Mouse (Mus musculus) MEL (cell line): ENCODE measurements around the gene Rbp7. TPM values are rescaled to one million over a fixed set of nuclear protein-coding genes. Genes with fewer than 3 reads are reported as not detected.

ENCODE experiments used
- DNase-seq: peaks from one replicate; pipeline ENCODE4 v3.0.0; 2011; ENCODE audit warnings: low read depth, low spot score
- H3K27ac ChIP-seq: 2 replicates; pipeline ENCODE4 v1.5.1; 2012; ENCODE audit warnings: low read depth, mild to moderate bottlenecking, control low read depth, low read length, moderate library complexity; ENCODE audit not compliant: control insufficient read depth
- H3K27me3 ChIP-seq, 2 experiments: fragments of 150-350 bp in 1 of 2; sonication (generic) in 1 of 2; 2 replicates each; pipeline ENCODE4 v1.6.1; 2012; ENCODE audit warnings: low read length in 2 of 2, mild to moderate bottlenecking in 2 of 2, improper control_type of control experiment in 1 of 2, moderate library complexity in 1 of 2; ENCODE audit not compliant: insufficient read depth in 2 of 2, control insufficient read depth in 1 of 2
- H3K36me3 ChIP-seq, 2 experiments: 2 replicates each; pipeline ENCODE4 v1.6.1; 2012 to 2014; ENCODE audit warnings: low read length in 2 of 2, improper control_type of control experiment in 1 of 2, inconsistent platforms in 1 of 2, mild to moderate bottlenecking in 1 of 2; ENCODE audit not compliant: insufficient read depth in 2 of 2, control insufficient read depth in 1 of 2
- H3K4me1 ChIP-seq, 2 experiments: fragments of 150-350 bp in 1 of 2; sonication (generic) in 1 of 2; 2 replicates each; pipeline ENCODE4 v1.6.1; 2012; ENCODE audit warnings: low read length in 2 of 2, improper control_type of control experiment in 1 of 2, mild to moderate bottlenecking in 1 of 2; ENCODE audit not compliant: insufficient read depth in 2 of 2, control insufficient read depth in 1 of 2
- H3K4me3 ChIP-seq, 2 experiments: fragments of 150-350 bp in 1 of 2; sonication (generic) in 1 of 2; 2 replicates each; pipeline ENCODE4 v1.5.1; 2012; ENCODE audit warnings: low read depth in 2 of 2, low read length in 2 of 2, mild to moderate bottlenecking in 2 of 2, moderate library complexity in 2 of 2, control low read depth in 1 of 2, improper control_type of control experiment in 1 of 2; ENCODE audit not compliant: control insufficient read depth in 1 of 2, insufficient read depth in 1 of 2
- H3K79me2 ChIP-seq: 2 replicates; pipeline ENCODE4 v1.6.1; 2012; ENCODE audit warnings: mild to moderate bottlenecking, low read length, moderate library complexity; ENCODE audit not compliant: control insufficient read depth, poor library complexity, insufficient read depth
- H3K9ac ChIP-seq: 2 replicates; pipeline ENCODE4 v1.6.1; 2012; ENCODE audit warnings: low read depth, mild to moderate bottlenecking, control low read depth, low read length, moderate library complexity; ENCODE audit not compliant: control insufficient read depth, poor library complexity, severe bottlenecking
- H3K9me3 ChIP-seq: fragments of 150-350 bp; sonication (generic); replicated peaks from 2 replicates; pipeline ENCODE4 v1.6.1; 2012; ENCODE audit warnings: mild to moderate bottlenecking, low read length, improper control_type of control experiment, moderate library complexity; ENCODE audit not compliant: insufficient read depth
- BHLHE40 ChIP-seq: IDR thresholded peaks from 2 replicates; pipeline ENCODE4 v1.6.1; 2012; ENCODE audit warnings: low read depth, mild to moderate bottlenecking, inconsistent platforms, low read length, improper control_type of control experiment, borderline replicate concordance
- CHD1 ChIP-seq: IDR thresholded peaks from 2 replicates; pipeline ENCODE4 v1.6.1; 2012; ENCODE audit warnings: low read depth, mild to moderate bottlenecking, inconsistent platforms, low read length, improper control_type of control experiment
- CTCF ChIP-seq, 3 experiments: IDR thresholded peaks in 2 of 3; conservative IDR thresholded peaks in 1 of 3; 2 replicates each; pipeline ENCODE4 v1.5.1; 2011 to 2012; ENCODE audit warnings: low read length in 3 of 3, low read depth in 2 of 3, mild to moderate bottlenecking in 2 of 3, improper control_type of control experiment in 1 of 3, inconsistent platforms in 1 of 3, mixed read lengths in 1 of 3, moderate library complexity in 1 of 3; ENCODE audit not compliant: control insufficient read depth in 1 of 3, insufficient read depth in 1 of 3, poor library complexity in 1 of 3, severe bottlenecking in 1 of 3
- E2F4 ChIP-seq: IDR thresholded peaks from 2 replicates; pipeline ENCODE4 v1.6.1; 2011; ENCODE audit warnings: low read depth, low read length, improper control_type of control experiment, borderline replicate concordance
- ELF1 ChIP-seq: IDR thresholded peaks from 2 replicates; pipeline ENCODE4 v1.6.1; 2014; ENCODE audit warnings: low read depth, mild to moderate bottlenecking, inconsistent platforms, low read length, improper control_type of control experiment, moderate library complexity
- EP300 ChIP-seq, 2 experiments: IDR thresholded peaks; 2 replicates each; pipeline ENCODE4 v1.6.1; 2011; ENCODE audit warnings: improper control_type of control experiment in 2 of 2, low read length in 2 of 2, low read depth in 1 of 2, mild to moderate bottlenecking in 1 of 2
- ETS1 ChIP-seq: IDR thresholded peaks from 2 replicates; pipeline ENCODE4 v1.6.1; 2012; ENCODE audit warnings: low read depth, mild to moderate bottlenecking, inconsistent platforms, low read length, improper control_type of control experiment, moderate library complexity
- GABPA ChIP-seq: IDR thresholded peaks from 2 replicates; pipeline ENCODE4 v1.6.1; 2012; ENCODE audit warnings: low read depth, mild to moderate bottlenecking, inconsistent platforms, low read length, improper control_type of control experiment, moderate library complexity
- GATA1 ChIP-seq: IDR thresholded peaks from 2 replicates; pipeline ENCODE4 v1.6.1; 2011; ENCODE audit warnings: low read depth, low read length, improper control_type of control experiment
- HCFC1 ChIP-seq: IDR thresholded peaks from 2 replicates; pipeline ENCODE4 v1.6.1; 2012; ENCODE audit warnings: low read depth, mild to moderate bottlenecking, inconsistent platforms, low read length, improper control_type of control experiment, moderate library complexity
- MAFK ChIP-seq: IDR thresholded peaks from 2 replicates; pipeline ENCODE4 v1.6.1; 2011; ENCODE audit warnings: low read depth, mild to moderate bottlenecking, low read length, improper control_type of control experiment, borderline replicate concordance
- MAX ChIP-seq: IDR thresholded peaks from 2 replicates; pipeline ENCODE4 v1.6.1; 2011; ENCODE audit warnings: low read length, improper control_type of control experiment
- MAZ ChIP-seq: IDR thresholded peaks from 2 replicates; pipeline ENCODE4 v1.6.1; 2012; ENCODE audit warnings: low read depth, mild to moderate bottlenecking, inconsistent platforms, low read length, improper control_type of control experiment
- MXI1 ChIP-seq: IDR thresholded peaks from 2 replicates; pipeline ENCODE4 v1.6.1; 2011; ENCODE audit warnings: mild to moderate bottlenecking, low read depth, low read length, improper control_type of control experiment
- MYC ChIP-seq: IDR thresholded peaks from 2 replicates; pipeline ENCODE4 v1.6.1; 2011; ENCODE audit warnings: low read depth, mild to moderate bottlenecking, low read length, improper control_type of control experiment, moderate library complexity
- NELFE ChIP-seq: IDR thresholded peaks from 2 replicates; pipeline ENCODE4 v1.6.1; 2011; ENCODE audit warnings: low read depth, low read length, improper control_type of control experiment
- NRF1 ChIP-seq: IDR thresholded peaks from 2 replicates; pipeline ENCODE4 v1.6.1; 2014; ENCODE audit warnings: low read depth, mild to moderate bottlenecking, inconsistent platforms, low read length, improper control_type of control experiment, moderate library complexity; ENCODE audit not compliant: poor library complexity, insufficient read depth, severe bottlenecking
- POLR2A ChIP-seq, 2 experiments: IDR thresholded peaks; 2 replicates each; pipeline ENCODE4 v1.6.1; 2011 to 2012; ENCODE audit warnings: low read length in 2 of 2, mild to moderate bottlenecking in 2 of 2, control low read depth in 1 of 2, improper control_type of control experiment in 1 of 2, low read depth in 1 of 2, moderate library complexity in 1 of 2; ENCODE audit not compliant: control insufficient read depth in 1 of 2, insufficient read depth in 1 of 2, poor library complexity in 1 of 2
- POLR2AphosphoS5 ChIP-seq: IDR thresholded peaks from 2 replicates; pipeline ENCODE4 v1.6.1; 2012; ENCODE audit warnings: low read depth, borderline replicate concordance, mild to moderate bottlenecking, inconsistent platforms, low read length, moderate library complexity, mixed read lengths
- RAD21 ChIP-seq: IDR thresholded peaks from 2 replicates; pipeline ENCODE4 v1.6.1; 2011; ENCODE audit warnings: mild to moderate bottlenecking, low read depth, low read length, improper control_type of control experiment
- RCOR1 ChIP-seq: IDR thresholded peaks from 2 replicates; pipeline ENCODE4 v1.6.1; 2012; ENCODE audit warnings: low read depth, mild to moderate bottlenecking, inconsistent platforms, low read length, improper control_type of control experiment
- SIN3A ChIP-seq: IDR thresholded peaks from 2 replicates; pipeline ENCODE4 v1.6.1; 2012; ENCODE audit warnings: low read length, improper control_type of control experiment, inconsistent platforms
- SMC3 ChIP-seq: IDR thresholded peaks from 2 replicates; pipeline ENCODE4 v1.6.1; 2011; ENCODE audit warnings: low read depth, low read length, improper control_type of control experiment
- TAL1 ChIP-seq: IDR thresholded peaks from 2 replicates; pipeline ENCODE4 v1.6.1; 2012; ENCODE audit warnings: mild to moderate bottlenecking, inconsistent platforms, low read length, moderate library complexity, mixed read lengths
- TBP ChIP-seq: IDR thresholded peaks from 2 replicates; pipeline ENCODE4 v1.8.0; 2011; ENCODE audit warnings: low read depth, low read length, improper control_type of control experiment
- USF1 ChIP-seq: IDR thresholded peaks from 2 replicates; pipeline ENCODE4 v1.6.1; 2014; ENCODE audit warnings: low read depth, mild to moderate bottlenecking, inconsistent platforms, low read length, improper control_type of control experiment, moderate library complexity
- ZC3H11A ChIP-seq: IDR thresholded peaks from 2 replicates; pipeline ENCODE4 v1.6.1; 2012; ENCODE audit warnings: low read depth, mild to moderate bottlenecking, inconsistent platforms, low read length, improper control_type of control experiment
- ZKSCAN1 ChIP-seq: IDR thresholded peaks from 2 replicates; pipeline ENCODE4 v1.6.1; 2012; ENCODE audit warnings: low read depth, mild to moderate bottlenecking, inconsistent platforms, low read length, improper control_type of control experiment, moderate library complexity
- ZMIZ1 ChIP-seq: IDR thresholded peaks from 2 replicates; pipeline ENCODE4 v1.6.1; 2012; ENCODE audit warnings: low read depth, mild to moderate bottlenecking, inconsistent platforms, low read length, improper control_type of control experiment, moderate library complexity
- polyA plus RNA-seq, 2 experiments: library from polyadenylated mRNA; stranded (reverse) in 1 of 2; unstranded in 1 of 2; fragments of >175 nt in 1 of 2; fragments of >200 nt in 1 of 2; gene quantifications; 2 replicates each; pipeline versions ENCODE4 v1.2.1 to v1.2.4; 2012; ENCODE audit warnings: low replicate concordance in 2 of 2, low read depth in 1 of 2; ENCODE audit not compliant: insufficient read length in 2 of 2, insufficient read depth in 1 of 2, missing spikeins in 1 of 2
- total RNA-seq: library from RNA; depleted of rRNA; stranded (reverse); fragments of 300-350 nt; gene quantifications from 2 replicates; pipeline ENCODE4 v1.2.3, GENCODE M21; 2012

The Rbp7 gene
- total and polyA plus RNA-seq, 3 experiments: not detected

DNA sequence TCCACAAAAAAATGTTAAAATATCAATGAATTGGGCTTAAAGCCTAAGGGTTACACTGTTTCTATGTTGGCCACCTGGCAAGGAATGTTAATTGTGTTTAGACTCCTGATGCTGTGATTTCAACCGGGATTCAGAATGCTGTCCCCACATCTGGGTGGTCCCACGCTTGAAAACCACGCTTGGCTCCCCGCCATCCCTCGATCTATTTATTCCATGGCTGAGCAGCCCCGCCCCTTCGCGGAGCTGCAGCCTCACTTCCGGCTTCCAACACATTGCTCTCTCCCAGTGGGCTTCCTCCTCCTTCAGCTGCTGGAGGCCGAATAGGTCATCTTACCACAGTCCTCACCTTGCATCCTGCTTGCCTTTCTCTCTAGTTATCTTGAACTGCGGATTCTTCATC is 8.9 kb downstream of the Rbp7 start:
- H3K9ac ChIP-seq: peak overlapping the region; percentile 64
- TF ChIP-seq POLR2A (IDR thresholded peaks at IDR 0.05; ENCODE audit: control insufficient read depth in 1 of 2, insufficient read depth in 1 of 2, low read depth in 1 of 2, low read length in 2 of 2, poor library complexity in 1 of 2) (peak in 1 of 2 experiments; percentile 44; a peak in 2 of 4 replicates), ZMIZ1 (no peak), ELF1 (peak; percentile 88), TBP (peak; percentile 68; the same call in 1 of the 2 replicates), ETS1 (0 out of 2 replicates have a peak, but pooled peaks have one; percentile 17)
- H3K27ac ChIP-seq: peak overlapping the region; percentile 68
- no peaks in the 10 kb centered on the region; the same call in 1 of the 2 replicates for H3K79me2 ChIP-seq
- peak overlapping the region; percentile 52 to 67 for H3K4me3 ChIP-seq
- no peaks in the 10 kb centered on the region for H3K27me3 ChIP-seq
- peak; percentile 89 for DNase-seq
- H3K4me1 ChIP-seq: peaks cover 7 to 15% of the 10 kb centered on the region in 2 experiments; a peak in 3 of 4 replicates
- no peaks in the 10 kb centered on the region for H3K9me3 ChIP-seq
- peaks cover 0 to 17% of the 10 kb centered on the region in 2 experiments; a peak in 2 of 4 replicates for H3K36me3 ChIP-seq

DNA sequence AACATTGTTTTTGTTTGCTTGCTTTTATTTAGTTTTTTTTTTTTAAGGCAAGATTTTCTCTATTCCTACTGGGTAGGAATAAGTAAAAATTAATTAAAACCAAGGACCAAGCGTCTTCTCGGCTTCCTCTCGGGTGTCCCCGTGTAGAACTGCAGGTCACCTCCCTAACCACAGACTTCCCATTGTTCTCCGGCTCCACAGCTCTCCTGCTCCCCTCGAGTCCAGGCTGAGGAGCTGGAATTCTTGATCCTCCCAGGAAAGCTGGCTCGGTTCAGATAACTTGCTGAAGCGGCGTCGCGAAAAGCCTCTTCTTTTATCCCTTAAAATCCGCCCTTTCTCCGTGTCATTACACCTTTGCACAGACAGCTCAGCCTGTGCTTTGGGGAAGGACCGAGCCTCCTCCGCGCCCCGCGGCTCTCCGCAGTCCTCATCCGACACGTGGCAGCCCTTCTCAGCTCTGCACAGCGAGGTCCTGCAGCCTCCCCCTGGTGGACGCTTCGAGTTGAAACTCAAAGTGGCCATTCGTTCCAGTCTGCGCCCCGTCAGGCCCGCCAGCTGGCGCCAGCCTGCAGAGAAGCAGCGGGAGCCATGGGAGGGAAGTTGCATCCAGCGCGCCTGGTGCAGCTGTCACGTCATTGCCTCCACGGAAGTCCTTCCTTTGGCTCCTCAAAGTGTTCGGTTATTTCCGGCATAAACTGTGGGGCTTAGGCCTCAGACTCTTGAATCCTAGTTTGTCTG is 9.6 kb downstream of the Rbp7 start:
- H3K27ac ChIP-seq: peak overlapping the region; percentile 68
- TF ChIP-seq MAFK (no peak), GATA1 (no peak), POLR2AphosphoS5 (no peak), BHLHE40 (peak; percentile 38; the same call in 1 of the 2 replicates), MXI1 (peak; percentile 97), ELF1 (peak; percentile 75), E2F4 (peak; percentile 86; the same call in 1 of the 2 replicates), ZKSCAN1 (no peak), SMC3 (peak; percentile 64), RAD21 (peak; percentile 29), EP300 (IDR thresholded peaks at IDR 0.05; ENCODE audit: low read depth in 1 of 2, low read length in 2 of 2) (peak in 1 of 2 experiments; percentile 3; a peak in 2 of 4 replicates), MYC (peak; percentile 96), RCOR1 (peak; percentile 26; the same call in 1 of the 2 replicates), NELFE (peak; percentile 75), GABPA (no peak), TAL1 (no peak), HCFC1 (peak; percentile 69), USF1 (peak; percentile 72), NRF1 (0 out of 2 replicates have a peak, but pooled peaks have one; percentile 6), MAX (peak; percentile 97), POLR2A (IDR thresholded peaks at IDR 0.05; ENCODE audit: control insufficient read depth in 1 of 2, insufficient read depth in 1 of 2, low read depth in 1 of 2, low read length in 2 of 2, poor library complexity in 1 of 2) (peak; percentile 72 to 77), MAZ (peak; percentile 74; the same call in 1 of the 2 replicates), TBP (peak; percentile 60; the same call in 1 of the 2 replicates), SIN3A (peak; percentile 93), CHD1 (0 out of 2 replicates have a peak, but pooled peaks have one; percentile 44), CTCF (IDR thresholded peaks at IDR 0.05 in 2 of 3, conservative IDR thresholded peaks at IDR 0.05 in 1 of 3; ENCODE audit: control insufficient read depth in 1 of 3, insufficient read depth in 1 of 3, low read depth in 2 of 3, low read length in 3 of 3, poor library complexity in 1 of 3, severe bottlenecking in 1 of 3) (peak; percentile 41 to 68 (median 66)), ZC3H11A (peak; percentile 33; the same call in 1 of the 2 replicates)

More for the DNA sequence above, 9.6 kb downstream of the Rbp7 start:
- Histone ChIP-seq H3K4me1 (peaks cover 10 to 18% of the 10 kb centered on the region in 2 experiments), H3K27me3 (no peaks in the 10 kb centered on the region), H3K9ac (peak overlapping the region; percentile 64), H3K36me3 (peaks cover 0 to 22% of the 10 kb centered on the region in 2 experiments; a peak in 2 of 4 replicates), H3K4me3 (peak overlapping the region; percentile 52 to 67), H3K79me2 (no peaks in the 10 kb centered on the region; the same call in 1 of the 2 replicates), H3K9me3 (no peaks in the 10 kb centered on the region)
- DNase-seq: peak; percentile 93
